Mouse (Mus musculus) olfactory bulb, adult 2 months (tissue): ENCODE results near the gene 6030445D17Rik.

ENCODE experiments used
- CTCF ChIP-seq: fragments of 200-500 bp; IDR thresholded peaks from 2 replicates; pipeline ENCODE4 v1.5.1; 2012; ENCODE audit warnings: low read depth, mild to moderate bottlenecking, low read length, moderate library complexity; ENCODE audit not compliant: insufficient read depth
- POLR2A ChIP-seq: fragments of 200-500 bp; IDR thresholded peaks from 2 replicates; pipeline ENCODE4 v1.6.1; 2012; ENCODE audit warnings: mild to moderate bottlenecking, low read depth, low read length, moderate library complexity; ENCODE audit not compliant: insufficient read depth

DNA sequence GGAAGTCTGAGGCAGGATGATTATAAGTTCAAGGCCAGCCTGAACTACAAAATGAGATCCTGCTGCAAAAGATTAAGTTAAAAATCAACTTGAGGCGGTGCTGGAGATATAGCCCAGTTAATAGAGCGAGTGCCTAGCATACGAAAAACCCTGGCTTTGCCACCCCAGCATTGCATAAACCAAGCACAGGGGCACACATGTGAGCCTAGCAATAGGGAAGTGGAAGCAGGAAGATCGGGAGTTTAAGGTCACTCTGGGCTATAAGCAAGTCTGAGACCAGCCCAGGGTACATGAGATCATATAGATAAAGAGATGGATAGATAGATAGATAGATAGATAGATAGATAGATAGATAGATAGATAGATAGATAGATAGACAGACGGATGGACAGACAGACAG, 12.3 kb upstream of the 6030445D17Rik start:
- TF ChIP-seq CTCF (no peak), POLR2A (no peak)
